Mouse (Mus musculus): Measurements from ENCODE around the gene Ptprf. TPM values are rescaled to one million over a fixed set of nuclear protein-coding genes. Genes with fewer than 3 reads are reported as not detected.

Ptprf gene
- total RNA-seq, 4 experiments from 2014 or later: 49.6 to 81.8 (median 63.1) TPM

DNA sequence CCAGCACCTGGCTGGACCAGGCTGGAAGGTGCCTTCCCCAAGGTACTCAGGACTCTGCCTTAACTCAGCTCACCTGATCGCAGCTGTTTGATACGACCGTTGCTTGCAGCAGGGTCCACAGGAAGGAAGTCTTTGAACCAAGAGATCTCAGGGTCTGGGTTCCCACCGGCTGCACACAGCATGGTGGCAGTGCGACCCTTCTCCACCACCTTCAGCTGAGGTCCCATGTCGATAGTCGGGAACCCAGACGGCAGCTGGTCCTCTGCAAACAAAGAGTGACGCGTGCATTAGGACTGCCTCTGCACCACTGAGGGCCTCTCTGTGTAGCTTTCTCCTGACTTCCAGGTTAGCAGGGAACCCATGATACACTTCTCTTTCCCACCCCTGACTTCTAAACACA lies 33.8 kb downstream of the Ptprf start:
- DNase-seq: no peak

DNA sequence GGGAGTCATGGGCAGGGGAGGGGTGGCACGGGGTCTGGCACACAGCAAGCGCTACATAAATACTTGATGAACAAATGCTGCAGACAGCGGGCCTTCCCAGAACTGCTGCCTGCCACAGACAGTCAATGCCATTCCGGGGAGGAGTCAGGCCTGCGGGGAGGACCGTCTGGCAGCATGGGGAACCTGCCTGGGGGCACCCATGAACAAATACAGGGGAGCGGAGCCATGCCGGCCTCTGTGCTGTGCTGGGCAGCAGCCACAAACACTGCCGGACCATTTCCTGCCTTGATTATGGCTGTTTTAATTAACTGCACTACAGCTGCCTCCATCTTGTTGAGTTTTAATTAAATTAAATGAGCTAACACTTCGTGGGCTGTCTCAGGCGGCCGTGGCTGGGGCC lies 35.0 kb downstream of the Ptprf start:
- no peak for DNase-seq

DNA sequence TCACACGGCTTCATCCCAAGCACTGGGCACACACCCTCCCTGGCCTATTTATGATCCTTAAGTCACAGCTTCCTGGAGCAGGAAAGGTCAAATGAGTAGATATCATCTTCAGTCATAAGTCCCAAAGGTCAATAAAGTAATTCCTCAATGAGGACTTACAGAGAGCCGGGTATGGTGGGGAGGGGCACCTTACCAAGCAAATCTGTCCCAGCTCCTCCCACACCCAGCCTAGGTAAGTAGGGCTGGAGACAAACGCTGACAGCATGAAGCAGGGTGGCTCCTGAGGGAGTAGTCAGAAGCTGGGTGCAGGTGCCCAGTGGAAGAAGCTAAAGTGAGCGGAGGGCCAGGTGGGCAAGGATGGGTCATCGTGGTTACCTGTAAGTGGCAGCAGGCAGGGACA lies 36.3 kb downstream of the Ptprf start:
- no peak for DNase-seq

DNA sequence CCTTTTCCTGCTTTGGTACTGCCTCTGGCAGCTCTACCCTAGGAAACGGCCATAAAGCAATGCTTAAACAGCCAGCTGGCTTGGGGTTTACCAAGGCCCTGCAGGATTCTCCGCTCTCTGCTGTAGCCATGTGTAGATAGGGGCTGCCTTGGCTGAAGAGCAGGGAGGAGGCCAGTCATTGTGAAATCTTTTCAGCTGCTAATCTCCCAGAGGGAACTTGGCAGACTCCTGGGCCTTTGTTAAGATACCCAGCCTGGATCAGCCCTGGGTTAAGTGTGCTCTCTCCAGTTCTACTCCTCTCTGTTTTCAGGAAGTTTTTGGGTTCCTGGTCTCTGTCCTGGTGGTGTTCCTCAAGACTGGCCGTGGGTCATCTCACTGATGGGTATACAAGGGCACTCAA lies 43.9 kb downstream of the Ptprf start:
- DNase-seq: no peak

DNA sequence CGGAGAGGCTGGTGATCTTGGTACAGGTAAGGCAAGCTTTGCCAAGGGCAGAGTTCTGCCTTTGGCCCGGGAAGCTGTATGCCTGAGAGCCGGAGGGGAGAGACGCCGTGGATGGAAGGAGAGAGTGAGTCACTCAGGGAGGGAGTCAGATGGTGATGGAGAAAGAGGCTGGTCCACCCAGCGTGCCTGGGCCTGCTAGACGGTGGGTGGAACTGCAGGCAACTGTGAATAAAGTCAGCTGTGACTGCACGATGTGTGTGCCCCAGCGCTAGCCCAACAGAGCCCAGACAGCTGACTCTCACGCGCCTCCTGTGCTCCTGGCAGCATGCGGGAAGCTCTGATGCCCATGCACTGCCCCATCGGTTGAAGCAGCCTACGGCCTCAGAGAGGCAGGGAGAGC lies 45.4 kb downstream of the Ptprf start:
- DNase-seq: no peak

DNA sequence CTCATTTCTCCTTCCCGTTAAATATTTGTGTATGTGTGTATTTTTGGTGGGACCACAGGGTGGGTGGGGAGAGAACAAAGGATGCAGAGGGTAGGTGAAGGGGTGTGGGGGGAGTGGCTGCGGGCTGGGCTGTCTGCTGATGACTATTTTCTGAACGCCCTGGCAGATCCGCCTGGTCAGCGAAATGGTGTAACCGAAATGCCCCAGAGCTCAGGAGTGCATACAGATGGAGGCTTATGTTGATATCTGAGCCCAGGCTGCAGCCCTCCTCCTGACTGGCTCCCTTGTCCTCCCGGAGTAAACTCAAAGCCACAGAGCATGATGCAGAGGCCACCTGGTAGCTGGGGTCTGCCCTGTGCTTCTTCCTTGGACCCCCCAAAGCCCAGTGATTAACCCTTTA lies 47.4 kb downstream of the Ptprf start:
- DNase-seq: no peak

DNA sequence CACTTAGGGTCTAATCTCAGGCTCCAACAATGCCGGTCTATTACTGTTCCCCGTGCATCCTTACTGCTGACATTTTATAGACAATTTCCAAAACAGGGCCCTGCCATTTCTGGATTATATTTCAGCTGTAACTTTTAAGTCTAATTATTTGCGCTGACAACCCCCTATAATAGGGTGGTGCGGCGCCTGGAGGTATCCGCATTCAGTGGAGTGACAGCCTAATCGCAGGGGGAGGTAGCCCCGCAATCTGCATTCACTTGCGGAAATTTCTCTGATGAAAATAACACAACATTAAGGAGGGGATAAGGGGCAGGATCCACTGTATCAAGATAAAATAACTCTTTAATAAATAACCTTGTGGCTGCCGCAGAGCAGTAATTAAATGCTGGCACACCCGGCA lies 47.9 kb downstream of the Ptprf start:
- DNase-seq: no peak

DNA sequence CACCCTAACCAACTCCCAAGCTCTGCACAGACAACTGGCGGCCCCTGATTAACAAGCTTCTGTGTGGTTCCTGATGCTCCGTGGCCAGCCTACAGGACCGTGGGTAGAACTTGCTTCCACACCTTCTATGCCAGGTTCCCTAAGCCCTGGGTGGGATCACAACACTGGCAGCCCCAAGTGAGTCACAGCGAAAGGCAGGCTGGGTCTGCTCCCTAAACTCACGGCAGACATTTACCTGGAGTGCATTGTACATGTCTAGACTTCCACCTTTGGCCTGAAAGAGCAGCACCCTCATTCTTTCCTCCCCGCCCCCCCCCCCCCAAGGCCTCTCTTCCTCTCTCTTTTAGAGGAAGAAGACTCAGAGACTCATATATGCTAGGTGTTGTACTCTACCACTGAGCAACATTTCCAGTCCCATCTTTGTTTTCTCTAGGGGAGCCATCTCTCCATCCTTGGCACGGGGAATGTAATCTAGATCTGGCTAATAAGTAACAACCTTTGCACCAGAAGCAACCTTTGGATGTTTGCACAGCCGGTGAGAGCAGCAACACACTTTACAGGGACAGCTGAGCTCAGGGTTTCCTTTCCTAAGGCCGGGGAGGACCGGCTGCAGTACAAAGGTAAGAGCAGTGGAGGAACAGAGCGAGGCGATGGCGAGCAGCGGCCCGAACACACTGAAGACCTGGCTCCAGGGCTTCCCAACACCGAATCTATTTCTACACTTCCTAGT lies 51.1 kb downstream of the Ptprf start:
- no peak for DNase-seq

DNA sequence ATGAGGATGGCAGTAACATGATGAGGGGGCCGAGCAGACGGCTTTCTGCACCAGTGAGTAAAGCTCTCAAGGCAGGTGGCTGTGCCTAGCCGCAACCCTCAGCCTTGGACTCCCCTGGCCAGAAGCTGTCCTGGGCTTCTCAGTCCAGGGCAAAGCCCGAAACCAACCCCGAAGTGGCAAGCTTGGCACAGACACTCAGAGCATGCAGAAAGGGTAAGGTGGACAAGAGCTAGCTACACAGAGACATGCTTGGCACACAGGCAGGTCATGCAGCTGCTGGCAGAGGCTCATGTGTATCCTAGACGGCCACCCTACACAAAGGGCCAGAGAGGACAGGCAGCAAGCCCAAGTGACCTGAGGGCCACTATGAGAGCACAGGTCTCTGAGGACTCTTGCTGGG lies 52.5 kb downstream of the Ptprf start:
- DNase-seq: no peak

DNA sequence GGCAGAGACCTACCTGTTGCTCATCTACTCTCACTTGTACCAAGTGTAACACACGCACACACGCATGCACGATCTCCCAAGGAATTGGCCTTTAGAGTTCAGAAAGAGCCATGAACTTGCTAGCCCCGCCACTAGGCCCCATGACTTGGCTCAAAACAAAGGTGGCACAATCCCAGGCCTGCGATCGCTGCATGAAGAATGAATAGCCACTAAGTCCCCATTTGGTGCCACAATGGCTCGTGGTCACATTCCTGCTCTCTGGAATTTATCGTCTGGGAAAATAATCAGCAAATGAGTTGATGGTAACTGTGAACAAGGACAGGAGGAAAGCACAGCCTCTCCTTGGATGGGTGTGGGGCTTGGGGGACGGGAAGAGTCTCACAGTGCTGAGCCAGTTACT lies 54.3 kb downstream of the Ptprf start:
- no peak for DNase-seq

DNA sequence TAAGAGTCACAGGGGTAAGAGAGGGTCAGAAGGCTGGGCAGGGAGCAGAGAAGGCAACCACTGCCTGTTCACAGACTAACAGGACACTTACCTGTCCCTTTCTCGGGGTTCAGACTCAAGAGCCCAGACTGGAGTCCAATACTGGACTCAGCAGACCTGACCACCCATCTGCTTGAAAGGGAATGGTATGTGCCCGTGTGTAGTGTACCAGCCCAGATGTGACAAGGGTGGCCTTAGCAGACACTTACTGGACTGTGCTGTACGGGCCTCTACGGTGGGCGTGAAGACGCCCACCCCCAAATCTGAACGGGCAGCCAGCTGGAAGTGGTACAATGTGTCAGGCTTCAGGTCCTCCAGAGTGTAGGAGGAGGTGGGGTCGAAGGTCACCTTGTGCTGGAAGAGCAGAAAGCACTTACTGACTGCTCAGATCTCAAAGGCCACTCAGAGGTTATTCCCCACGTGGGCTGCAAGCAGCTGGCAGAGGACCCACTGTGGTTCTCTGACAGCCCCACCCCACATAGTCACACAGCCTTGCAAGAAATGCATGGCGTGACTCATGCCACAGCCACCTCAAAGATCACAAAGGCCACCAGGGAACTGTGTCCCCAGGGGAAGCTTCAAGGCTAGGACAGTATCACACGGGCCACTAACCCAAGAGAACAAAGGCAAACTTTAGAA lies 56.4 kb downstream of the Ptprf start:
- peak; percentile 42 for DNase-seq

DNA sequence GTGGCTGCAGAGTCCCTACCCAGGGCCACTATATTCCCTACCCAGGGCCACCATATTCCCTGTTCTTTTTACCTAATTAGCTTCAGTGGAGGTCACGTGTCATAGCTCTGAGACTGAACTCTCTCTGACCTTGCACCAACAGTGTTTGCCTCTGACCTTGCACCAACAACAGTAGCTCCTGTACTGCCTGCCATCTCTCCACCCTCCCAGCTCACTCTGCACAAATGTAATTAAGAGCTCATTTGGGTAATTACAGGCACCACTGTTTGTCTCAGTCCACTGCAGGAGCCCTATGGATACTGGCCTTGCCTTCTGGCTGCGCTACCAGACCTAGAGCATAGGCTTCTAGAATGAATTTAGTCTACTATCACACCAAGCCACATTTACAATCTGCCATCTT lies 57.3 kb downstream of the Ptprf start:
- DNase-seq: no peak

DNA sequence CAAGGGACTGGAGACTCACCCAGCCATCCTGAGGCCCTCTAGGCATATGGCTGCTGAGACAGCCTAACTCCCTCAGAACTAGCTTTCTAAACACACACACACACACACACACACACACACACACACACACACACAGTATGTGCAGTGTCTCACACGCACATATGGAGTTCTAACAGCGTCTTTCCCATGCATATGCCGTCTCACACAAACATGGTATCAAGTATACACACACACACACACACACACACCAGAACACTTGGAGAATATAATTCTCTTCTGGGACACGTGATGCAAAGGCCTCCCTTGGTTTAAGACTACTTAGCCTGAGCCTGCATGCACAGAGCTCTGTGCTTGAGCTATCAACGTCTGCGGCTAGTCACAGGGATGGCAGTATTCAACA lies 59.3 kb downstream of the Ptprf start:
- DNase-seq: no peak

DNA sequence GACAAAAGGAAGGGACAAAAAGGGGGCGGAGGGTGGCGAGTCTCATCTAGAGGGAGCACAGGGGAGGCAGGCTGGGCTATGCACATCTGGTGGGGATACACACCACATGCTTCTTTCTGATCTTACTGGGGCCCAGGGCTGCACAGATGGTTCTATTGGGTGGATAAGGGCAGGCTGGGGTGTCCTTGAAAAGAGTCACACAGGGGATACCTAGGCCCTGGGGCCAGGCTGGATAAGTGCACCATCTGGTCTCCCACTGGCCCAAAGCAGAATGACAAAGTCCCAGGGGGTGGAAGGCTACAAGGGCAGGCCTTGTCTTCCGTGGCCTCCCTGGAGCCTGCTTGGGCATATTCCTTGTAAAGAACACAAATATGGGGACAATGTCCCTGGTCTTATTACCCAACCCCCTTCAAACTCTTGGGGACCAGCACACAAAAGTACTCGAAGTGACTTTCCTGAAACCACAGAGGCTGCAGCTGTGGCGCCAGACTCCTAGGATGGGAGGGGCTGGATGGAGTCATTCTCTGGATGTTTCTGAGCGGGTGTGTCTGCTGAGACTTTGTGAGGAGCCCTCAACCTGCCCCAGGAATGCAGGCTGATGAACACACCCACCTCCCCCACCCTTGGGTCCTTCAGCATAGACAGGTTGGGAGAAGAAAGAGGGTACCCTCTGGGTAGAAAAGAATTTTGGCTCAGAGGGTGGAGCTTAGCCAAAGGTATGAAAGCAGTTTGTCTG lies 62.0 kb downstream of the Ptprf start:
- no peak for DNase-seq

DNA sequence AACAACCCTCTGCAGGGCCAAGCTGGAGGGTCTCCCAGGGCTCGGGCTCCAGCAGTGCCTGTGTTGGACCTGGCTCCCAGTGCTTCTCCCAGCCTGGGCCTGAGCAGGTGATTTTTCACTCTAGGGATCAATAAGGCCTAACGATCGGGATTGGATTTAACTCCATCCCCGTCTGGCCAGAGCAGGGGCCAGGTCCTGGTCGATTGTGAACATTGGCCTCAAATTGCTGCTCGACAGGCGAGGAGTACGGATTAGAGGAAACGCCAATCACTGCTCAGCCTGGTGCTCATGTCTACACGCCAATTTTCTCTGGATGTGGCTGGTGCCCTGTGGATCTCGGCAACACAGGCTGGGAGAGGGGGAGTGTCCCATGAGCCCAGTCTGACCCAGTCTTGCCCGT lies 63.8 kb downstream of the Ptprf start:
- no peak for DNase-seq

DNA sequence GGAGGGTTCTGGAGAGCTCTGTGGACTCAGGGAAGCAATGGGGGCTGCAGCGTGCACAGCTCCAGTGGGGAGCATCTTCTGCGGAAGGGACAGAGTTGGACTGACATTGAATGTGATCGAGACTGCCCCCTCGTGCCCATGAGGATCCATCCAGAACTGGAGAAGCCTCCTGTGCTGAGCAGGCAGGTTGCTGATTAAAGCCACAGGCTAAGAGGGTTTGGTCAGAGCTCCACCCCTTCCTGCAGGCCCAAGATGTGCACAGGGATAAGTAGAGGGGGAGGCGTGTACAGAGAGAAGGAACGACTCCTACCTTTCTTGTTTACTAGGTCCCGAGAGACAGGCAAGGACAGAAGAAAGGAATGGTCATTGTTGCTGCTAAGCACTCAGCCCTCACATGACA lies 69.9 kb downstream of the Ptprf start:
- no peak for DNase-seq

DNA sequence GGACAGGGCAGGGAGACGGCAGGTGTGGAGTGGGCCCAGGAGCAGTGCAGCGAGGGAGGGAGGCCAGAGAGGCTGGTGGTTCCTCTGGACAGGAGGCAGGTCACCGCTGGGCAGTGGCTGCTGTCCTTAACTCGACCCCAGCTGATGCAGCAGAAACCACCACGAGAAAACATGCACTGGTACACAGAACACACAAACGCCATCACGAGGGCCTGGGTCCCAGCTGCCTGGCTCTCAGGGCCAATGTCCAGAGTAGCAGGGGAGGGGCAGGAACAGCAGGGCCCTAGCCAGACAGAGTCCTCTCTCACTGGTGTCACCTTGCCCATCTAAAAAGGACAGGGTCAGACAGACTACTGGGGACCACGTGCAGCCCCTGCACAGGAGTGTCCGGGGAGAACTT lies 70.4 kb downstream of the Ptprf start:
- no peak for DNase-seq

DNA sequence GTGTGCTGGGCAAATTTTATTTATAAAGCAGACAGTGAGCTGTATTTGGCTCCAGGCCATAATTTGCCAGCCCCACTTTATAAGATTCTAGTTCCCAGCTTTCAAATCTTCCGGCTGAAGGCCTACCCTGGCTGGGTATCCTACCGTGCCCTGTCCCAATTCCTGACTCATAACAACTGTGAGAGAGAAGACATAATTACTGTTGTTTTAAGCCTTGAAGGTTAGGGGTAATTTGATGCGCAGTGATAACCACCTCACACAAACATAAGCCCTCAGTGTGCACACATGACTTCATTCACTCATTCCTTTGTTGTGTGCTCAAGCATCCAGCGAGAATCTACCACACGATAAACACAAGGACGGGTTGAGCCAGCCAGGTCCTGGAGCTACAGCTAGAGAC lies 71.7 kb downstream of the Ptprf start:
- no peak for DNase-seq

DNA sequence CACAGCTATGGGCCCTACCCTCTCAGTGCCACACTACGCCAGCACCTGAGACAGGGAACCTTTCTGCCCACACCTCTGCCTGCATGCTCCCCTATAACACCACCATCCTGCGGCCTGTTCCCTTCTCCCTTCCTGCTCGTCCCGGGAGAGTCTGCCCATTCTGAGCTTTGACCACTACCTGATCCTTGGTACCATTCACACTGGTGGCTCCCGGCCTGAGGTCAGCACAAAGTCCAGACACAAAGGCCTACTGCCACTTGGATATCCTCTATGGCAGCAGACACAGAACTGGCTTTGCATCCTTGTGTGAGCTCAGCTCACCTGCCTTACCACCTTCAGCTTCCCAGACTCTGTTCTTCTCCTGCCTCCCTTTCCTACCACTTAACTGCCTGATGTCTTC lies 72.7 kb downstream of the Ptprf start:
- no peak for DNase-seq

DNA sequence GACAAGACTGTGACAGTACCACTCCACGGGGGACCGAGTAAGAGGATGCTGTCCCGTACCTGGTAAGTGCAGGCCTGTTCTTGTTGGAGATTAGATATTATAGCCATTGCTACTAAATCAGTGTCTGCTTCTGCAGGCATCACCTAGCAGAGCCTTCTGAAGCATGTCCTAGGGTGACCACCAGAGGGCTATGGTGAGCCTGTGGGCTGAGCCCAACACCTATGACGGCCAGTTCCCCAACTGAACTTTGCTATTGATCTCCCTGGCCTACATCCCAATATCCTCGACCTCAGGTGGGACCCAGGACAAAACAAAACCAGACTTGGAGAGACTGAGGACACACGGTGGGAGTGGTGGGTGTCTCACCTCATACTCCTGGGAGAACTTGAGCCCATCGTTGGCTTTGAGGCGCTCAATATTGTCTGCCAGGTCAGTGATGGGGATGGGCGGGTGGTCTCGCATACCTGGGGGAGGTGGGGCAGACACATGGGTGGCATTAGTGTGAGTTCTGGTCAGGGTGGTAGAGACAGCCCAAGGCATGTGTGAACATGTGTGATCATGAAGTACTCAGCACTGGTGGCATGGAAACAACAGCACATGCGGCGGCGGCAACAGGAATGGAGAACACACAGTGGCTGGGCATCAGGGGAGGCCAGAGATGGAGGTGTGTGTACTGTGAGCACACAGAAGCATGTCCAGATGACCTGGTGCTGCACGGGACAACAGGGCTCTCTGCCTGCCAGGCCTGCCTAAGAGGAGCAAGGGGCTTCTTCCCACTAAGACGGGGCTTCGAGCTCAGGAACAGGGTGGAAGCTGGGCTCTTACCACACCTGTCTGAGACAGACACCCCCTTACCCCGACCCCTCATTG lies 74.2 kb downstream of the Ptprf start:
- DNase-seq: peak; percentile 40

DNA sequence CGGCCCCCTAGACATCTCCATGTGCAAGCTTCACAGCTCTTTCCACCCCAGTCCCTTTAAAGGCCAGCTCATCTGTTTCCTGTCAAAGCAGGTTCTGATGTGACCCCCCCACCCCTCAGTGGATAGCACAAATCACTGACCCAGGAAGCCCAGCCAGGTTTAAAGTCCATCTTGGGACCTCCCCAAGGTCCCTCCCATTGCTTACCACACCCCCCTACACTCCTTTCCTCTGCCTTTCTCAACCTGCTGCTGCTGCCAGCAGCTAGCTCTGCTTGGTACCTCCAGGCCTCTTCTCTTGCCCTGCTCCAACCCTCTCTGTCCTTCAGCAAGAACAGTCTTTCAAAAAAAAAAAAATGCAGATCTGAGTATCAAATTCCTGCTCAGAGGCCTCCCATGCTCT lies 76.3 kb downstream of the Ptprf start:
- no peak for DNase-seq

DNA sequence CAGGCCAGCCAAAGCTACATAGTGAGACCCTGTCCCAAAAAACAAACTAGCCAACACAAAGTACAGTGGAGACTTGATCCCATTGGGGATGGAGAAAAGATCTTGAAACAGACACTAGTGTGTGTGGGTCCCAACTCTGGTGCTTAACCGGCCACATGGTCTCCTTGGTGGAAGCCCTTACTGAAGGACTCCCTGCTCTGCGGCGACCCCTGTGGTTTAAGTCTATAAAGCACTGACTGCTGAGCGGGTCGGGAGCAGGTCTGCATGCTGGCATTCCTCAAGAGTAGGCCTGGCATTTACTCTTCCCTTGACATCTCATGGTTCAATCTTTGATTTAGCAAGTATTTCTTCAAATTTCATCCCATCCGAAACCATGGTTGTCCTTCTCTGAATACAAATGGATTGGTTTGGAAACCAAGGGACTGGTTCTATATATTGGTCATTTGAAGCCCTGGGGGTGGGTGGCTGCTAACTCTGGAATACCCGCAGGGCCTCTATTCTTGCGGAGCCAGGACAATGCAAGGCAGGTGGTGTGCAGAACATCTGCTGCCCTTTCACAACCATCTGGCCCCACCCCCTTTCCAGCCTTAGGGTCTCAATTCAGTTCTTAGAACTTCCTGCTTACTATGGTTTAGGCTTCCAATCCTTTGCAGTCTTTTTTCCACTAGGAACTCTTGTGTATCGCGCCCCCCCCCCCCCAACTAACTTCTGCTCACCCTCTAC lies 84.1 kb downstream of the Ptprf start:
- DNase-seq: no peak

All from adrenal gland, adult 8-10 months (tissue).